Mouse (Mus musculus) midbrain, embryonic 10.5 days (tissue): ENCODE measurements around the gene Ifnlr1. TPM values are rescaled to one million over a fixed set of nuclear protein-coding genes. Genes with fewer than 3 reads are reported as not detected.
A peak's percentile ranks its signal among the peaks of the same experiment; 100 is the strongest.

Experiments used
- DNase-seq: peaks from one replicate; pipeline ENCODE4 v3.0.0-alpha.2; 2017; ENCODE audit warnings: low spot score
- H3K27ac ChIP-seq: fragments of 300-500 bp; sonication (generic); replicated peaks from 2 replicates; pipeline ENCODE4 v1.5.1; 2016; ENCODE audit warnings: mild to moderate bottlenecking
- H3K27me3 ChIP-seq: fragments of 300-500 bp; sonication (generic); 2 replicates; pipeline ENCODE4 v1.6.1; 2016; ENCODE audit warnings: low read depth, mild to moderate bottlenecking; ENCODE audit not compliant: poor library complexity, severe bottlenecking
- H3K36me3 ChIP-seq: fragments of 300-500 bp; sonication (generic); 2 replicates; pipeline ENCODE4 v1.6.1; 2016; ENCODE audit warnings: mild to moderate bottlenecking, moderate library complexity
- H3K4me1 ChIP-seq: fragments of 300-500 bp; sonication (generic); 2 replicates; pipeline ENCODE4 v1.6.1; 2016
- H3K4me3 ChIP-seq: fragments of 300-500 bp; sonication (generic); 2 replicates; pipeline ENCODE4 v1.5.1; 2016; ENCODE audit warnings: mild to moderate bottlenecking, moderate library complexity
- H3K9me3 ChIP-seq: fragments of 300-500 bp; sonication (generic); replicated peaks from 2 replicates; pipeline ENCODE4 v1.6.1; 2016; ENCODE audit warnings: mild to moderate bottlenecking
- WGBS: fragments of 180-500 bp; shearing (Covaris S2); methylation state at CpG from one replicate; pipeline ENCODE4 v1.1.7; 2016; 5-methylcytosine and 5-hydroxymethylcytosine counted together
- polyA plus RNA-seq: library from polyadenylated mRNA; unstranded; fragments of >200 nt; fragmentation: Nextera tagmentation; extraction: Ambion mirVana; gene quantifications from 2 replicates; pipeline ENCODE4 v1.2.1, GENCODE M21; 2016

Ifnlr1 gene
- polyA plus RNA-seq, 1 experiment from 2014 or later, result 0.10 TPM

DNA sequence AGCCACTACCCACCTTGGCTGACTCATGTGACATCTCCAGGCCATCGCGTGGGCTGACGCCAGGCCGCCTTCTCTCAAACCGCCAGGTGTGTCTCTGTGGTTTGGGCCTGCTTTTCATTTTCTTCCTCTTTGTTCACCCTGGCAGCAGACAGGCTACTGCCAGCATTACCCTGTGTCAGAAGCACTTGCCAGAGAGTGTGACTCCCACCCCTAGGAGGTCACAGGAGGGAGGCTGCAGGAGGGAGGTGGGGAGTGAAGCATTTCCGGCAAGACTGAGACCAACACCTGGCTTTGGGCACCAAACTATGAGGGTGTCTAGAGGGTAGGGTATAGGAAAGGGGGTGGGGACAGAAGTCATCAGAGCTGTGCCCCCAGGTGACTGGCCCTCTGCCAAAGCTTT lies 21.4 kb upstream of the Ifnlr1 start:
- Histone ChIP-seq H3K27ac (no peak overlapping the region), H3K27me3 (peaks cover 10% of the 10 kb centered on the region), H3K4me3 (no peak overlapping the region), H3K9me3 (no peaks in the 10 kb centered on the region), H3K36me3 (no peaks in the 10 kb centered on the region), H3K4me1 (no peaks in the 10 kb centered on the region)
- WGBS, result 80% methylated on average over 6 of the region's 6 CpGs
- no peak for DNase-seq

DNA sequence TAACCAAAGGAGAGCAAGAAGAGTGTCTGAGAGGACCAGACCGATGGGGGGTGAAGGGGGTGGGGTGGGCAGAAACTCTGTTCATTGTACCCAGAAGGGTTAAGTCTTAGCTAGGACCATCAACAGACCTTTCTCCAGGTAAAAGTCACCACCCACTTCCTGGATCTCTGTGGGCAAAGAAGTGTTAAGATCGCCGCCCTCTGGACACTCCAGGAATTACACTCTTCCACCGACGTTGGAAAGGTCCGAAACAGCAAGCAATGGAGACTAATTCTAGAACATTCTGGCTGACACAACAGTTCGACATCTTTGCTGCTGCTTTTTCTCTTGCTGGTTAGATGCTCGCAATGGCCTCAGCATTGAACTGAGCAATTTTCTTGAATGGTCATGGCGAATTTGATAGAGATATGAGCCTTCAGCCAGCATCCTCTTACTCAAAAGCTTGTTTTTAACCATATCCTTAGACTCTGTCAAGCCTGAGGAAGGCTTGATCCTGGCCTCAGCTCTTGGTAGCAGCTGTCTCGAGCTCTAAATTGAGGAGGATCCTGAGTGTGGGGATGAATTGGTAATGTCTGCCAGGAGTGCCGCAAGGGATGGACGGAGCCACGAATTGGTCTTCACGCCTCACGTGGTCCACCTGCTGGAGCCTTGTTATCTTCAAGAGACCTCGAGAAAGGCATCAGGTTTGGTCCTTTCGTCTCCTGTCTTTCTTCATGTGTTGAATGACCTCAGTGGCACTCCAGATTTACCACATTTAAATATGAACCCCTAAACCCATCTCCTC lies 19.7 kb upstream of the Ifnlr1 start:
- 59% methylated on average over 17 of the region's 17 CpGs for WGBS
- peaks cover 14% of the 10 kb centered on the region for H3K27me3 ChIP-seq
- H3K27ac ChIP-seq, result no peak overlapping the region

DNA sequence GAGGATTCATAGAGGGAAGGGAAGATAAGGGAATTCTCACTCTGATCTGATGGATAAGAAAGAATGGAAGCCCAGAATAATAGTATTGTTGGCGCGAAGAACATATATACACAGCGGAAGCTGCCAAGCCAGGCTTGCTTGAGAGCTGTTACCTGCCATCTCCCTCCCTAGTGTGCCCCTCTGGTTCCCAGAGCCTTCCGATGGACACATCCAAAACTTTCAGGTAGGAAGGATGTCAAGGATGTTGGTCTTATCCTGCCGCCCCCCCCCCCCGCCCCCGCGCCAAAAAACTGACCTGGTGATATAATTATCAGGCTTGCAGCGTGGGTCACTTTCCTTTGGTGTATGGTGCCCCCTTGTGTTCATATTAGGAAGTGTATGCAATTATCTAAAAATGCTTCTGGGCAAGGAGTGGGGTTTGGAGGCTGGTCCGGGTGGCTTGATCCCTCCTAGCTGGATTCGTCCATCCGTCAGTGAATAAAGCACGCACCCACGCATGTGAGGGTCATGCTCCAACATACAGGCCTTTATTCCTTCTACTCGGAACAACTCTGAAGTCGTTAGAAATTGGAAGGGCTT lies 18.7 kb upstream of the Ifnlr1 start:
- H3K36me3 ChIP-seq, result no peaks in the 10 kb centered on the region
- H3K4me3 ChIP-seq, result no peak overlapping the region
- WGBS, result 18% methylated on average over 16 of the region's 16 CpGs
- H3K27me3 ChIP-seq, result peaks cover 14% of the 10 kb centered on the region
- H3K4me1 ChIP-seq, result peaks cover 2% of the 10 kb centered on the region; the same call in 1 of the 2 replicates
- H3K27ac ChIP-seq, result no peak overlapping the region
- H3K9me3 ChIP-seq, result no peaks in the 10 kb centered on the region
- DNase-seq, result peak; percentile 55

More for the DNA sequence above, 19.7 kb upstream of the Ifnlr1 start:
- H3K9me3 ChIP-seq, result no peaks in the 10 kb centered on the region
- no peaks in the 10 kb centered on the region for H3K36me3 ChIP-seq
- DNase-seq, result peak; percentile 58
- no peaks in the 10 kb centered on the region for H3K4me1 ChIP-seq
- no peak overlapping the region for H3K4me3 ChIP-seq

DNA sequence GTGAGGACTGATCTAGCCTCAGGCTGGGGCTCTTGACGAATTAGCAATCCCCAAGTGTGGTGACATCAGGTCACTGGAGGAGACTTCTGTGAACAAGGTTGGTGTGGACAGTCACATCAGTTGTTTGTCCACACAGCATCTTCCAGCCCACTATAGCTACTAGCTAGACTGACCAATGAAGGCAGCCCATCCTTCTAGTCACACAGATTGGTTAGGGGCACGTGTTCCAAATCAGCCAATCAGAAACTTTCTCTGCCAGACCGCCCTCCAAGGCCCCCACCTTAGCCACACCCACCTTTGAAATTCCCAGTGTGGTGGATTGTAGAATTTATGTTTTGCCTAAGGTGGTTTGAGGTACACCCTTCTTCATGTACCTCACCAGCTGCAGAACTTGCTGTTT lies 12.6 kb upstream of the Ifnlr1 start:
- 75% methylated on average over 3 of the region's 3 CpGs for WGBS
- Histone ChIP-seq H3K36me3 (no peaks in the 10 kb centered on the region), H3K4me3 (no peak overlapping the region), H3K9me3 (no peaks in the 10 kb centered on the region), H3K4me1 (peaks cover 18% of the 10 kb centered on the region), H3K27ac (no peak overlapping the region), H3K27me3 (peaks cover 8% of the 10 kb centered on the region)
- DNase-seq, result no peak

DNA sequence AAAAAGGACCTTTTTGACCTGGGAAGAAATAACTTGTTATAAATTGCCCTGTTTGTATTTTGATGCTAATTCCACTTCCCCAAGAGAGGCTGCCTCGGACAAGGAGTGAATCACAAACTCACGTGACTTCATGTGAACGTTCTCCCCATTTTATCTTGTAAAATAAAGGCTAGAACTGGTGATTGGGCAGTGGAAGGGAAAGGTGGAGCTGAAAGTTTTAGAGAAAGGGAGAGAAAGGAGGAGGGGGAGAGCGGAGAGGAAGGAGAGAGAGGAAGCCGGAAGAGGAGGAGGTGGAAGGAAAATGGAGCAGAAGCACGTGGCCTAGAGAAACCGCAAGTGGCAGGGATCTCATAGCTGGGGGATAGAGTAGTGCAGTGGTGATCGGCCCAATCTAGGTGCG lies 11.1 kb upstream of the Ifnlr1 start:
- Histone ChIP-seq H3K36me3 (no peaks in the 10 kb centered on the region), H3K27me3 (peaks cover 3% of the 10 kb centered on the region), H3K4me3 (no peak overlapping the region), H3K27ac (no peak overlapping the region), H3K4me1 (peaks cover 18% of the 10 kb centered on the region), H3K9me3 (no peaks in the 10 kb centered on the region)
- no peak for DNase-seq
- 75% methylated on average over 9 of the region's 9 CpGs for WGBS

DNA sequence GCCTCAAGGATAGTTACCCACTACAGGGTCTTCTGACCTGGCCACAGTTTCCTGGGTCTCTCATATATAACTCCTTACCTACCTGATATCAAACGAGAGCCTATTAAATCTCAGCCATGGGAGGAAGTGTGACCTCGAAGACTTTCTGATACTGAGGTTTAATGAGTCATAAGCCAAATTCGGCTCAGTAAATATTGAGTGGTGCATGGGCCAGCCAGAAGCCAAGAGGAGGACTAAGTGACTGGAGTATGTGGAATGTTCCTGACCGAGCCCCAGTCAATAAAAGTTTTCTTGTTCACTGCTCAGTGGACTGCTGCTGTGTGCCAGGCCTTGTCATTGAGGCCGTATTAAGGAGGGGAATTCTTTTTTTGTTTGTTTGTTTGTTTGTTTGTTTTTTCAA lies 9.6 kb upstream of the Ifnlr1 start:
- 89% methylated on average over 5 of the region's 5 CpGs for WGBS

DNA sequence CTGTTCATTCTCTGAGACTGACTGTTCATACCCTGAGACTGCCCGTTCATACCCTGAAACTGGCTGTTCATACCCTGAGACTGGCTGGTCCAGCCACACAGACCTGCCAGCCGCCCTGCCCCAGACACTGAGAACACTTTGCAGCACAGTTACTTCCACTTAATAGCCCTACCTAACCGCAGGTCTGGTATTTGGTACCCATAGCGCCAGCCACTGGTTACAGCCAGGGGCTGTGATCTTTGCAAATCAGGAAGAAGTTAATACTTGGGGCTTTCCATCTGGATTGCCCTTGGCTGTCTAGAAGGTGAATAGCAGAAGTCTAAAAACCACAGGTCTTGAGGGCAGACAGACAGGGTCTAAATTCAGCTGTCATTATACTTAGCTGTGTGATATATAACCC lies 6.8 kb upstream of the Ifnlr1 start:
- H3K9me3 ChIP-seq, result no peaks in the 10 kb centered on the region
- DNase-seq, result no peak
- H3K36me3 ChIP-seq, result no peaks in the 10 kb centered on the region
- H3K27ac ChIP-seq, result no peak overlapping the region
- WGBS, result 80% methylated on average over 4 of the region's 4 CpGs
- no peak overlapping the region for H3K4me3 ChIP-seq
- peaks cover 21% of the 10 kb centered on the region for H3K27me3 ChIP-seq
- peaks cover 15% of the 10 kb centered on the region for H3K4me1 ChIP-seq

More for the DNA sequence above, 9.6 kb upstream of the Ifnlr1 start:
- peaks cover 8% of the 10 kb centered on the region; the same call in 1 of the 2 replicates for H3K27me3 ChIP-seq
- H3K27ac ChIP-seq, result no peak overlapping the region
- no peaks in the 10 kb centered on the region for H3K9me3 ChIP-seq
- no peak for DNase-seq
- H3K4me3 ChIP-seq, result no peak overlapping the region
- H3K36me3 ChIP-seq, result no peaks in the 10 kb centered on the region
- H3K4me1 ChIP-seq, result peaks cover 23% of the 10 kb centered on the region

DNA sequence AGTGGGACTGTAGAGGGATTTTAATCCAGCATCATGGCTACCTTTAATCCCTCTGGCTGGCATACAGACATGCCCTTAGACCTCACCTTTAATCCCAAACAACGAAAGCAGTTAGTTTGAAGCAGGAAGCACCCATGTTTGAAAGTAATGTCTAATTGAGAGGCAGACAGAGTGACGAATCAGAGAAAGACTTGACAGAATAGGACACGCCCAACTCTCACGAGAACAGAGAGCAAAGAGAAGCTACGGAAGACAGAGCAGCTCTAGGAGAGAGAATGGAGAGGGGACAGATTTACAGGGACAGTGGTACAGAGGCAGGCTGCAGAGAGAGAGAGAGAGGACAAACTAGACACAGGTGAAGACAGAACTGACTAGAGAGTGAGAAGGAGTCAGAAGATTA lies 4.3 kb upstream of the Ifnlr1 start:
- DNase-seq, result no peak
- H3K36me3 ChIP-seq, result no peaks in the 10 kb centered on the region
- peaks cover 43% of the 10 kb centered on the region for H3K27me3 ChIP-seq
- H3K9me3 ChIP-seq, result no peaks in the 10 kb centered on the region
- peaks cover 18% of the 10 kb centered on the region for H3K4me1 ChIP-seq
- 82% methylated on average over 5 of the region's 5 CpGs for WGBS
- H3K27ac ChIP-seq, result no peak overlapping the region
- no peak overlapping the region for H3K4me3 ChIP-seq

DNA sequence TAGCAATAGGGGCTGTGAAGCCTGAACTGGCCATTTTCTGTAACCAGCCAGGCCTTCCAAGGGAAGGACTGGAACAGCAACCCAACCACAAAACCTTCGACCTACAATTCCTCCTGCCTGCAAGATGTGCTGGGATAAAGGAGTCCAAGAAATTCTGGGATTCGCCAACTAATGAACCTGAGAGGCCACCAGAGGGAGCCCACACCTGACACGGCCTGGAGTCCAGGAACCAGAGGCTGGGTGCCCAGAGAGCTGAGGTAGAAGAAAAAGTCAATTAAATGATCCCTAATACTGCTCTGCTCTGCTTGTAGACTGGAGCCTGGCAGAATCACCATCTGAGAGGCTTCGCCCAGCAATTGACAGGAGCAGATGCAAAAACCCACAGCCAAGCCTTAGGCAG lies 2.5 kb upstream of the Ifnlr1 start:
- WGBS, result 21% methylated on average over 4 of the region's 4 CpGs
- Histone ChIP-seq H3K9me3 (no peaks in the 10 kb centered on the region), H3K4me1 (peaks cover 20% of the 10 kb centered on the region), H3K27ac (no peak overlapping the region), H3K27me3 (peaks cover 60% of the 10 kb centered on the region), H3K36me3 (no peaks in the 10 kb centered on the region), H3K4me3 (no peak overlapping the region)
- DNase-seq, result no peak

DNA sequence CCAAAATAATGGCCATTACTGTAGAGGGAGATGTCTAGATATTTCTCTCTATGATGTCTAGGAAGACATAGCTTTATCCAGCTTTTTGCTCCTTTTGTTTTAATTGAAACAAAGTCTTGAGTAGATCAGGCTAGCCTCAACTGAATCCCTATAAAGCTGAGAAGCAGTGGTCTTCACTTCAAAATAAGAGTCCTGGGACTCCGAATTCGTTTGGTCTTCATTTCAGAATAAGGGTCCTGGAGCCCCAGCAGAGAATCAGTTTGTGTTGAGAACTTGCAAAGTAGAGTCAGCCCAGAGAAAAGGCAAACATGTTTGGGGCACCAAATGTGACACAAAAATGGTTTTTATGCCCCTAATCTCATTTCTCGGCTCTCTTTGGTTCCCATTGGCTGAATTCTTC lies 1.4 kb upstream of the Ifnlr1 start:
- H3K9me3 ChIP-seq, result no peaks in the 10 kb centered on the region
- H3K4me1 ChIP-seq, result peaks cover 20% of the 10 kb centered on the region
- no peak for DNase-seq
- peaks cover 72% of the 10 kb centered on the region for H3K27me3 ChIP-seq
- no peaks in the 10 kb centered on the region for H3K36me3 ChIP-seq
- 38% methylated on average over 3 of the region's 3 CpGs for WGBS
- H3K4me3 ChIP-seq, result no peak overlapping the region
- no peak overlapping the region for H3K27ac ChIP-seq

DNA sequence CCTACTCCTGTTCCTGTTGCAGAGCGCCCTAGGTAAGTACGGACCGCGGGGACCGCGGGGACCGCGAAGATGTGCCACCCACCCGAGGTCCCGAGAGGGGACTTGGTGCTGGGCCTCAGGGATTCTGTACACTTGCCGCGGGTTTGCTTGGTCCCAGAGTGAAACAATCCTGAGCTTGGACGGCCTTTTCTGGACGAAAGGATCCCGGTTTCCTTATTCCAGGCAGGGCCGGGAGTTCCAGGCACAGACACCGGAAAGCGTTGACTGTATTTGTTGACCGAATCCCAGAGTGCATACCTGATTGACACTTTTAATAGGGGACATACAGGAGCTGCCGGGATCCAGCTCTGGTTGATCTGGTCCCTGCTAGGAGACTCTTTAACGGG lies 474 bp downstream of the Ifnlr1 start:
- Histone ChIP-seq H3K9me3 (no peaks in the 10 kb centered on the region), H3K36me3 (no peaks in the 10 kb centered on the region), H3K27me3 (peaks cover 73% of the 10 kb centered on the region), H3K4me3 (peak overlapping the region; percentile 63), H3K27ac (no peak overlapping the region; the same call in 1 of the 2 replicates), H3K4me1 (peaks cover 14% of the 10 kb centered on the region)
- DNase-seq, result peak; percentile 39
- WGBS, result 2% methylated on average over 21 of the region's 21 CpGs

DNA sequence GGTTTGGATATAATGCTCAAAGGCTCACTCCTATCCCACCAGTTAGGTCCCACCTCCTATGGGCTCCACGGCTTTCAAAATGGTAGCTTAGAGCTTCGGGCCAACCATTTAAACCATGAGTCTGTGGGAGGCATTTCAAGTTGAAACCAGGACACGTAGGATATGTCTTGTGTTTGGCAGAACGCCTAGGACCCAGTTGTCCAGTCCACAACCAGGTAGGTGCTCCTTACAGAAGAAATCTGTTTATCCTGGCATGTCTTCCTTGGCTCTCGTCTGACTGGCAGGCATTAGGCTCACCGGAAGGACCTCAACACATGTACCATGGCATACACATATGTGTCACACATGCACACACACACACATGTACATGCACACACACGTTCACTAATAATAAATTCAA lies 3.7 kb downstream of the Ifnlr1 start:
- no peaks in the 10 kb centered on the region for H3K36me3 ChIP-seq
- peaks cover 56% of the 10 kb centered on the region for H3K27me3 ChIP-seq
- 88% methylated on average over 7 of the region's 7 CpGs for WGBS
- DNase-seq, result no peak
- H3K27ac ChIP-seq, result no peak overlapping the region
- H3K4me1 ChIP-seq, result peaks cover 14% of the 10 kb centered on the region
- no peaks in the 10 kb centered on the region for H3K9me3 ChIP-seq
- H3K4me3 ChIP-seq, result no peak overlapping the region

DNA sequence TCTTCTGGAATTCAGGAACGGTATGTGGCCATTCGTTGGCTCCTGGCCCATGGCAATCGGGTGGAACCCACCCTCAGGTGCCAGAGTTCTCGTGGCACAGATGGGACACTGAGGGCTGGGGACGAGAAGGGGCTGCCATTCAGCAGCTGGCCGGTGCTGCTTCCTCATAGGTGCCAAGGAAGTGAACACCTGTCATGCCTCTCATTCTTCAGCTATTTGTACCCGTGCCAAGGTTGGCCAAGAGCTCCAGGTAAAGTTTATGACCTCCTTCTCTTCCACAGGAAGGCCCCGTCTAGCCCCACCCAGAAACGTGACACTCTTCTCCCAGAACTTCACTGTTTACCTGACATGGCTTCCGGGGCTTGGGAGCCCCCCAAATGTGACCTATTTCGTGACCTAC lies 4.2 kb downstream of the Ifnlr1 start:
- H3K4me1 ChIP-seq, result peaks cover 14% of the 10 kb centered on the region
- no peaks in the 10 kb centered on the region for H3K9me3 ChIP-seq
- no peaks in the 10 kb centered on the region for H3K36me3 ChIP-seq
- no peak overlapping the region for H3K27ac ChIP-seq
- H3K4me3 ChIP-seq, result no peak overlapping the region
- peaks cover 51% of the 10 kb centered on the region for H3K27me3 ChIP-seq
- DNase-seq, result no peak
- 85% methylated on average over 11 of the region's 11 CpGs for WGBS
